24 mouse cellular contexts compared by ENCODE assay signal in genomic region chr8:46567946-46568345, GRCm38 (mm10). TPM values are rescaled to one million over a fixed set of nuclear protein-coding genes. Genes with fewer than 3 reads are reported as not detected.
DNase-seq lines count a peak whose midpoint lies in the region; ATAC-seq and TF ChIP-seq lines count a peak whose summit lies in the region.
"Had no signal": no experiment of that assay in that cellular context is flagged by ENCODE, and none has a peak within 500 bp of the region (broad histone marks: within the 10 kb centered on the region; RNA-seq: fewer than 3 reads in every experiment).

No protein-coding gene starts in this region.

- H3K4me2 ChIP-seq in lung, embryonic 14.5 days: no peak overlapping the region
- H3K4me2 ChIP-seq: embryonic facial prominence, embryonic 13.5 days; forebrain, embryonic 12.5 days; heart, embryonic 11.5 days; hindbrain, embryonic 12.5 days; liver, embryonic 13.5 days; midbrain, embryonic 11.5 days; stomach, embryonic 15.5 days had no signal

- peak; percentile 60; the same call in 1 of the 2 replicates for ATAC-seq in lung, embryonic 14.5 days (ENCODE audit: insufficient read depth)
- ATAC-seq: activated CD4-positive, CD25-positive, alpha-beta regulatory T cell, adult 4 months; intestine, postnatal 0 days had no signal

- WGBS in lung, embryonic 14.5 days: 66% methylated on average over 8 of the region's 8 CpGs

- TF ChIP-seq CTCF in lung, embryonic 14.5 days (IDR thresholded peaks at IDR 0.05; ENCODE audit: low read depth): no peak

- peak; percentile 23 to 72 for DNase-seq in left cerebral cortex, postnatal 25 days (ENCODE audit: low spot score in 2 of 2)
- no peak for DNase-seq in left cerebral cortex, adult 11 months (ENCODE audit: low spot score)
- peak; percentile 74 to 83 for DNase-seq in lung, adult 18-20 months
- peak; percentile 61 for DNase-seq in lung, embryonic 14.5 days
- DNase-seq in lung, postnatal 25 days (ENCODE audit: low spot score): peak; percentile 78
- DNase-seq in MN1 (ENCODE audit: low spot score): no peak
- DNase-seq in heart, adult 18-20 months: no peak
- DNase-seq: adrenal gland, adult 8-10 months; cerebellum, adult 8-10 months; cerebellum, postnatal 36 days; embryo, embryonic 11 days; gastrocnemius, adult 2 months; kidney, postnatal 25 days; liver, embryonic 13.5 days; thymus, postnatal 36 days had no signal

- H3K9ac ChIP-seq in lung, embryonic 14.5 days: no peak overlapping the region
- H3K9ac ChIP-seq: embryonic facial prominence, embryonic 13.5 days; forebrain, embryonic 12.5 days; hindbrain, embryonic 12.5 days; liver, embryonic 13.5 days; stomach, embryonic 15.5 days had no signal

- peaks cover 24% of the 10 kb centered on the region for H3K36me3 ChIP-seq in lung, embryonic 14.5 days (ENCODE audit: insufficient read depth)

- peak overlapping the region; percentile 58 for H3K27ac ChIP-seq in lung, embryonic 14.5 days (ENCODE audit: low read depth)
- H3K27ac ChIP-seq: embryonic facial prominence, embryonic 13.5 days; forebrain, embryonic 12.5 days; hindbrain, embryonic 12.5 days; liver, embryonic 13.5 days; stomach, embryonic 15.5 days had no signal

- H3K4me3 ChIP-seq in lung, embryonic 14.5 days (ENCODE audit: low read depth, low read length): no peak overlapping the region
- H3K4me3 ChIP-seq: embryonic facial prominence, embryonic 13.5 days; erythroblast, embryonic 14.5 days; forebrain, embryonic 12.5 days; gastrocnemius, adult 2 months; hindbrain, embryonic 12.5 days; liver, embryonic 13.5 days; stomach, embryonic 15.5 days had no signal

- H3K27me3 ChIP-seq in lung, embryonic 14.5 days (ENCODE audit: insufficient read depth, low read length): no peaks in the 10 kb centered on the region
- H3K27me3 ChIP-seq: embryonic facial prominence, embryonic 13.5 days; forebrain, embryonic 12.5 days; hindbrain, embryonic 12.5 days; liver, embryonic 13.5 days; stomach, embryonic 15.5 days had no signal

- no peaks in the 10 kb centered on the region; the same call in 1 of the 2 replicates for H3K4me1 ChIP-seq in lung, embryonic 14.5 days (ENCODE audit: insufficient read depth)
- H3K4me1 ChIP-seq: embryonic facial prominence, embryonic 13.5 days; forebrain, embryonic 12.5 days; hindbrain, embryonic 12.5 days; liver, embryonic 13.5 days; stomach, embryonic 15.5 days had no signal

- intact Hi-C loops in left cerebral cortex, postnatal 25 days (cut with DNase I): loop anchor here (1.0 to 10.0 kb wide), 4 partner anchors 49 to 807 kb away; partner anchors contain the start of genes Casp3 and Primpol

- no peaks in the 10 kb centered on the region for H3K9me3 ChIP-seq in lung, embryonic 14.5 days (ENCODE audit: low read depth, low read length)
- H3K9me3 ChIP-seq: embryonic facial prominence, embryonic 13.5 days; forebrain, embryonic 12.5 days; hindbrain, embryonic 12.5 days; liver, embryonic 13.5 days; stomach, embryonic 15.5 days had no signal

RNA-seq across cellular contexts. Expression of gene Cenpu, which starts 16.1 kb away (rescaled TPM):
- total RNA-seq in left cerebral cortex, postnatal 25 days (2021): 1 to 10 TPM; 1.9 to 2.9 TPM
- polyA plus RNA-seq in lung, embryonic 14.5 days (2014; fragmentation: Nextera tagmentation; extraction: Ambion mirVana): 24.5 and 25.6 TPM in 2 replicates
- total RNA-seq in heart, adult 18-20 months (2021): under 1 TPM; 0.49 to 0.97 TPM

RNA-seq across cellular contexts. Expression of gene Primpol, which starts 49.1 kb away (rescaled TPM):
- 1 to 10 TPM; 3.6 to 4.3 TPM for total RNA-seq in left cerebral cortex, postnatal 25 days (2021)
- 11.2 and 11.4 TPM in 2 replicates for polyA plus RNA-seq in lung, embryonic 14.5 days (2014; fragmentation: Nextera tagmentation; extraction: Ambion mirVana)
- total RNA-seq in heart, adult 18-20 months (2021): 1 to 10 TPM; 2.1 to 2.6 TPM

RNA-seq across cellular contexts. Expression of gene Casp3, which starts 49.1 kb away (rescaled TPM):
- 10 to 100 TPM; 14.5 to 17.3 TPM for total RNA-seq in left cerebral cortex, postnatal 25 days (2021)
- polyA plus RNA-seq in lung, embryonic 14.5 days (2014; fragmentation: Nextera tagmentation; extraction: Ambion mirVana): 84.1 and 86.7 TPM in 2 replicates
- 1 to 10 TPM; 2.0 to 2.8 TPM for total RNA-seq in heart, adult 18-20 months (2021)

Comparison
In these comparisons a context has a peak if more than half of its experiments do, and no peak if none do; other contexts are left out.
1. DNase-seq: peak in left cerebral cortex, postnatal 25 days (2 of 2), lung, adult 18-20 months (2 of 2), lung, embryonic 14.5 days (single experiment) and lung, postnatal 25 days (single experiment); none in left cerebral cortex, adult 11 months (single experiment), MN1 (single experiment) and heart, adult 18-20 months (0 of 2).
2. RNA of gene Casp3, which starts 49.1 kb away (total RNA-seq): 14.5 to 17.3 TPM in left cerebral cortex, postnatal 25 days; 2.0 to 2.8 TPM in heart, adult 18-20 months; every median in the first group is over 4 times any median in the second.